Mouse (Mus musculus): ENCODE data around the gene Mrpl54.

Mrpl54 gene

DNA sequence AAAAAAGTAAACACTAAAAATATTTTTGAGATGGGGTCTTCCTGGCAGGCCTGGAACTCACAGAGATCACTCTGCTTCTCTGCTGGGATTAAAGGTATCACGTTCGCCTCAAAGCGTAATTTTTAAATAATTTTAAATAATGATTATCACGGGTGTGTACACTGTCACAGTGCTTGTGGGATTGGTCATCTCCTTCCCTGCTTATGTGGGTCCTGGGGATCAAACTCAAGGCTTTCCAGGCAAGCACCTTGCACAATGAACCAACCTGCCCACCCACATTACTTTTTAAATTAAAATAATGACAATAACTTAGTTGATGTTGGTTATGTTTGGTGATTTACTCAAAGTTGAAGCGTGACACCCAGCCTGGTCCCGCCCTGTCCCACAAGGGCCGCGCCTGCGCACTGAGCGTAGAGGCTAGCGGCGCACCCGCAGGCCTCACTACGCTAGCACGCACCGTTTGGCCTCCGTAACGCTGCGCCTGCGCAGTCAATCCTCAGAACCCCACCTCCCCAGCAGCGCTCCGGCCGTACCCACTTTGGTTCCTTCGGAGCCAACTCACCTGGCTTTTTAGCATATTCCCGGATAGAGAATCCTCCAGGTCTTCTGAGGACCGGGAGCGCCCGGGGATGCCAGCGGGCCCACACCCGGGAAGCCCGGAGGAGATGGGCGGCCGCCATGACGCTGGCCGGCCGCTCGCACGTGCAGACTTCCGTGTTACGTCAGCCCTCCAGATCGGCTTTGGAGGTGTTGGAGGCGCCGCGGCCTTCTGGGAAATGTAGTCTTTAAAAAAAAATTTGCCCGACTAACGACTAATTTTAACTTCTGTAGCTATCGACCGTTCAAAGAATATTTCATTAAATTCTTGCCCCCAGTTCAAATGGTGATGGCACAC, at the start of gene Mrpl54, which contains the start of gene Apba3:
Gene Mrpl54, minus strand, starts transcription at position 724 of the 895 bp plus-strand sequence.
Gene Apba3, plus strand, starts transcription at position 750 of the 895 bp plus-strand sequence.
- peak; percentile 95 to 96 for DNase-seq

DNA sequence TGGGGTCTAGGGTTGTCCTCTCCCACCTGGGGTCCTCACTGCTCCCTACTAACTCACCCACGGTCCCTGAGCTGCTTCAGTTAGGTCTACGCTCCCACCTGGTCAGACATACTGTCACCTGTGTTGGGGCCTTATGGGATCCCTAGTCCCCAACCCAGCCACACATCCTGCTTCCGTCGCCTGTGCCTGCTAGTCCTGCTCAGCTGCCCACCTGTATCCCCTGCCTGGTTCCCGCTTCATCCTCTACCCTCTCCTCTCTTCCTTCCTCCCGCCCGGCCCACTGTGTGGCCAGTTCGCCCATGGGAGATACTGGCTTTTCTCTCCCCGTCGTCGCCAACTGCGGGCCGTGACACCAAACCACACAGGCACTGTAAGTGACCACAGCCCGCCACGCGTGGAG, 48.9 kb upstream of the Mrpl54 start:
- DNase-seq = no peak

DNA sequence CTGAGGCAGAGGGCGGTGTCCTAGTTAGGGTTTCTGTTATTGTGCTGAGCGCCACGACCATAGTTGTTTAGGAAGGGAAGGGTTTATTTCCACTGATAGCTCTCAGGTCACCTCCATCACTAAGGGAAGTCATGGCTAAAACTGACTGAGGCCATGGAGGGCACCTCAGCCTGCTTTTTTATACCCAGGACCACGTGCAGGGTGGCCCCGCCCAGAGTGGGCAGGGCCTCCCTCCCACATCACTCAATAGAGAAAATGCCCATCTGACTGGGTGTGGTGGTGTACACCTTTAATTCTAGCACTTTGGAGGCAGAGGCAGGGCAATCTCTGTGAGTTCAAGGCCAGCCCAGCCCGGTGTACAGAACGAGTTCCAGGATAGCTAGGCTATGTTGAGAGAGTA, 47.5 kb upstream of the Mrpl54 start:
- DNase-seq = no peak

DNA sequence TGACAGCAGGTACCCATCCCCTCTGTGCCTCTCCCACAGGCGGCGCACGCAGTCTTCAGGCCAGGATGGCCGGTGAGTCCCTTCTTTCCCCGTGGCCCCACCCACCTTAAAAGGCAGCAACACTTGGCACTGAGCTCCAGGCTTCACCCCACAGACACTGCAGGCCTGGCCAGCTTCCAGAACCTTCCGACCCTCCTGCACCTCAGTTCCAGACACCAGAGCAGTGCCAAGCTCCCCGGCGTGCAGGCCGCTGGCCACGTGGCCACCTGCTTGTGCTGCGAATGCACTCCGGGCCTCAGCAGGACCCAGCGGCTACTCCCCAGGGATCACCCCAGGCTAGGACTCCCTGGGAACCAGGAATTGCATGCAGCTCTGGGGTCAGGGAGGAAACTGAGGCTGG, 46.8 kb upstream of the Mrpl54 start:
- DNase-seq = no peak

DNA sequence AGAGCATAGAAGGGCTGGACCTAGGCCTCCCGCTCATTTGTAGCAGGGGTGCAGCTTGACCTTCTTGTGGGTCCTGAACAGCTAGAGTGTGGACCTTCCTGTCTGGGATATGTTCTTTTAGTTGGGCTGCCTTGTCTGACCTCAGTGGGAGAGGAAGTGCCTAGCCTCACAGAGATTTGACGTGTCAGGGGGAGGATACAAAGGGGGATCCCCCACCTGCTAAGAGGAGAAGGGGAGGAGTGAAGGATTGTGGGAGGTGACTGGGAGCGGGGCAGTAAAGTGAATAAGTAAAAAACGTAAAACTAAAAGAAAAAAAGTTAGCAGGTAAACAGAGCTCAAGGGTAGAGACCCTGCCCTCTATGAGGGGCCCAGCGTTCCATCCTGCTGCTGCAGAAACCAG, 42.8 kb upstream of the Mrpl54 start:
- DNase-seq = no peak

DNA sequence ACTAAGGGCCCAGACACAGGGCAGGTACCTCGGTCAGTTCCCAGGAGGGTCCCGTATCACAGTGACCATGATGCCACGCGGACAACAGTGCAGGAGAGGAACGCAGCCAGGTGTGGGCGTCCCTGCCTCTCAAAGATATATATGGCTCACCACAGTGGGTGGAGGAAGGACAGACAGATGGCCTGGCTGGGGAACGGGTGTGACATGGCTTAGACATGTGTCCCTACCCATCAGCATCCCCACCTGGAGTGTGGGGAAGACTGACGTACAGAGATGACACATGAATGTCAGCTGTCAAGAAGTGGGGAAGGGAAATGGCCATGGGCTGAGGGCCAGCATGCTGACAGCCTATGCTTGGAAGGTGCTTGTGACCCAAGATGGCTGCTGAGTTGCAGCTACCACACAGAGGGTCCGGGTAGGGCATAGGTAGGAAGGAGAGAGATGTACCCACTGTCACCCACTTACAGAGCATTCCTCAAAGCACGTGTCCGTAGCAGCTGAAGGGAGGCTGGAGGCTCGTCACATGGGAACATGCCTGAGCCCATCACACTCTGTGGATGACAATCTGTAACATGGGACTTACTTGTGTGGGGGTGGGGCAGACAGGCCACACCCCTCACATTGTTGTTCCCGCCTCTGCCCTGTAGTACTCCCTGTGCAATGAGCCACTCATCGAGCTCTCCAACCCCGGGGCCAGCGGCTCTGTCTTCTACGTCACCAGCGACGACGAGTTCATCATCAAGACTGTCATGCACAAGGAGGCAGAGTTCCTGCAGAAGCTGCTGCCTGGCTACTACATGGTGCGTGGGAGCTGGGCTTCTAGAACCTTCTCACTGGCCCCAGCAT, 40.3 kb upstream of the Mrpl54 start:
- no peak for DNase-seq

DNA sequence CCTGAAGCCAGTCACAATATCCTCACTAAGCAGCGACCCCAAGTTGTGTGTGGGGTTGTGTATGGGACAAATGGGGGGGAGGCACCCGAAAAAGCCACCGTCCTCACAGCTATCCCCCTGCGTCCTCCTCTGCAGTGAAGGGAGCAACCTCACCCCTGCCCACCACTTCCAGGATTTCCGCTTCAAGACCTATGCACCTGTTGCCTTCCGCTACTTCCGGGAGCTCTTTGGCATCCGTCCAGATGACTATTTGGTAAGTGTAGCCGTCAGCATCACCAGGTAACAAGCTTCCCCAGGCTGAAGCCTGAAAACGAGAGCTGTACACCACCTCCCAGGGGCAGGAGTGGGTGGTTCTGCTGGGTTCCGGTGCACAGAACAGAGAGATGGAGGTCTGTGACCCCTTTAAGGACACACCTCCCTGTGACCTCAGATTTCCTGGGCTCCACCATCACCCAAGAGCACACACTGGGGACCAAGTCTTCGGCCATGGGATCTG, 39.5 kb upstream of the Mrpl54 start:
- DNase-seq = no peak

DNA sequence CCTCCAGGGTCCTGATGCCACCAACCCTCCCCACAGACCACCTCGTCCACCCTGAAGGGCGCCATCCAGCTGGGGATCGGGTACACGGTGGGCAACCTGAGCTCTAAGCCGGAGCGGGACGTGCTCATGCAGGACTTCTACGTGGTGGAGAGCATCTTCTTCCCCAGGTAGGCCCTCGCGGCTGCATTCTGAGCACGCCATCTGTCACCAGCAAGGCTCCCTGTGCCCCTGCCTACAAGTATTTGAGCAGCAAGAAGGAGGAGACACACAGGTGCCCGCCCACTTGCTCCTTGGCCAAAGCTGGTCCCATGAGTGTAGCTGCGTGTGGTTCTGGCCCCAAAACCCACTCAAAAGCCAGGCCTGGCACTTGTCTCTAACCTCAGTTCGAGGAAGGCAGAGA, 38.9 kb upstream of the Mrpl54 start:
- DNase-seq = no peak

DNA sequence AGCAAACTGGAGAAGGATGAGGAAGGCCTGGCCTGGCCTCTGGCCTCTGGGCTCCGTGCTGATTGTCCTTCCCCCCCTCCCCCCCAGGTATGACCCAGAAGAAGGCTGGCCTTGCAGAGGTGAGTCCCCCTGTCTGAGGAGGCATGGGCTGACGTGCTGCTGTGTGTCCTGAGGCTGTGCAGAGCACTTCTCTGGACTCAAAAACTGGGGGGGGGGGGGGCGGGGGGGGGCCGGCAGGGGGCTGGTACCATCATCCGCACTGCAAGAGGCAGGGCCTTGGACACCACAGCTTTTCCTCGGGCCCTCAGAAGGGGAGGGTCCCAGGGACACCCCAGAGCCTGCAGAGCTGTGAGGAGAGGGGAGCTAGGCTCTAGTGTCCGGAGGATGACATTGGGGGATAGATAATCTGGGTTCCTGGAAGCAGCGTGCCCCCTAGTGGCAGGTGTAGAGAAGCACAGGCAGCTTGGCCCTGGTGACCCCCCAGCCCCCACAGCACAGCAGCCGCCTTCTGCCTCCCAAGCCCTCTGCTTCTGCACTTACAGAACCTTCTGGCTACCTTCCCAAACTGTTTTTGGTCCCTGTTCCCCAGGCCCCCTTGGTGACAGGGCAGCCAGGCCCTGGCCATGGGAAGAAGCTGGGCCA, 38.0 kb upstream of the Mrpl54 start:
- peak; percentile 71 to 74 for DNase-seq

DNA sequence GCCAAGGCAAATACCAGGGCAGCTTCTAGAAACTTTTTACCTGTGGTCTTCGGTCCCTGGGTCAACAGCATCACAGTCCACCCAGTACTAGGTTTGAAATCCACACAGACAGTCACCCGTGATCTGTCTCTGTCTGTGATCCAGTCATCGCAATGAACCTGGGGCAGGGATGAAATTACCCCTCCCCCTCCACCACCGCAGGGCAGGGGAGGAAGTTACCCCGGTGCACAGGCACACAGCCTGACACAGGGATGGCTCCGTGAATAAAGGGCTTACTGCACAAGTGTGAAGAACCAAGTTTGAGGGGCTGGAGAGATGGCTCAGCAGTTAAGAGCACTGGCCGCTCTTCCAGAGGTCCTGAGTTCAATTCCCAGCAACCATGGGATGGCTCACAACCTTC, 37.0 kb upstream of the Mrpl54 start:
- DNase-seq = peak; percentile 65 to 75

DNA sequence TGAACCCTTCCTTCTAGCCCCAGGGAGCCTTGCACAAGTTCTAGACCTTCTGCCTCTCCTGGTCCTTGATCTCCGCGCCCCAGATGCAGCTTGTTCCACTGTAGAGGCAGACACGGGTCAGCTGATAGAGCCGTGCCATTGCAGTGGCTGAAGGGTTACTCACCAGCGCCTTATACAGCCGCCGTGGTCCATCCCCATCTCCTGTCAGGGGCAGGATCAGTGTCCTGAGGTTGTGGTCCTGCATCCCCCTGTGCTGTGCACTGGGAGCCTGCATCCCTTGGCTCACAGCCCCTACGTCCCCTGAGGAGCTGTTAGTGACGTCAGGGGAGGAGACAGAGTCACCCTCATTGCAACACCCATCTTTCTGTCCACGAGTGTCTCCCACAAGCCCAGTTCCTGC, 36.5 kb upstream of the Mrpl54 start:
- no peak for DNase-seq

DNA sequence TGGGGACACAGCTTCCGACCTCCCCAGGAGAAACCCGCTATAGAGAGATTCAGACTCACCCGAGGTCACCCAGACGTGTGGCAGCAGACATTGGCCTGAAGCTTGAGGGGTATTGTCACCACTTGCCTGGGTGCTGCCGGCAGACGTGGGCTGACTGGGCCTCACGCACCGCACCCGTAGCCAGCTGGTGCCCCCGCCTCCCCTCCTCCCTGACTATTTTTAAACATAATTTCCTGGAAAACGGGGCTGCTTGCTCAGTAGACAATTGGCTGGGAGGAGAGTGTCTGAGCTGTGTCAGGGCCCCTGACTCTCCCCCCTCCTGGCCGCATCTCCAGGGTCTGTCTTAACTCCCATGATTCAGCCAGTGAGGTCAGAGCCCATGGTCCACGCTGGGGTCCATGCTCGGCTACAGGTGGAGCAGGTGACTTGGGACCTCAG, 36.1 kb upstream of the Mrpl54 start:
- DNase-seq = peak in 1 of 2 experiments; percentile 56

DNA sequence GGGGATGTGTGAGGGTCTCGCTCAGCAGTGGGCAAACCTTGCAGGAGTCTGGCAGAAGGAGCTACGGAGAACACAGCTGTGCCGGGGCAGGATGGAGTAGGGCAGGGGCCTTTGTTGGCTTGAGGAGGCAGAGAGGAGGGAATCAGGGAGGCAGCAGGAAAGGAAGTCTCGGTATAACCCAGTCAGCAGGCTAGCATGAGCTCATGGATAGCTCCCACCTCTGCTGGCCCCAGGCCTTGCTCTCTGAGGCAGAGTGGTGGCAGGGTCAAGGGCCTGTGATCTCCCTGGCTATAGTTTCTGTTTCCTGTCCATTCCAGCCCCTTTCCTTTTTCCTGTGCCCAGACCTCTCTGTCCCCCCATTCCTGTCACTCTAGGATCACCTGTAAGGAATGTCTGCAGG, 35.6 kb upstream of the Mrpl54 start:
- no peak for DNase-seq

DNA sequence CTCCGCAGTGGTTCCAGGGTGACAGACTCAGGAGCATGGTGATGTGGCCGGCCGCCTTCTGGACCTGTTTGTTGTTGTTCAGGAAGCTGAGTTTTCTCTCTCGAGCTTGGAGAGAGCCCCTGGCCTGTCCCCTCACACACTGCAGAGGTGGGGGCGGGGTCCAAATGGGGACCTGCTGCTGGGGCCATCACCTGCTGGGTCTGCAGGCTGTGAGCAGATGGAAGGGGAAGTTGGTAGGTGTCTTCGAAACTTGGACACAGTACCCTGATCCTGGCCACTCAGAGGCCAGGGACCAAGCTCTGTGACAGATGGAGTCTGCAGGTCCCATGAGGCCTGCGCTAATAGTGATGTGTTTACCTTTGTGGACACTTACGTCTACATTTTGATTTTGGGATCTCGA, 34.6 kb upstream of the Mrpl54 start:
- no peak for DNase-seq

DNA sequence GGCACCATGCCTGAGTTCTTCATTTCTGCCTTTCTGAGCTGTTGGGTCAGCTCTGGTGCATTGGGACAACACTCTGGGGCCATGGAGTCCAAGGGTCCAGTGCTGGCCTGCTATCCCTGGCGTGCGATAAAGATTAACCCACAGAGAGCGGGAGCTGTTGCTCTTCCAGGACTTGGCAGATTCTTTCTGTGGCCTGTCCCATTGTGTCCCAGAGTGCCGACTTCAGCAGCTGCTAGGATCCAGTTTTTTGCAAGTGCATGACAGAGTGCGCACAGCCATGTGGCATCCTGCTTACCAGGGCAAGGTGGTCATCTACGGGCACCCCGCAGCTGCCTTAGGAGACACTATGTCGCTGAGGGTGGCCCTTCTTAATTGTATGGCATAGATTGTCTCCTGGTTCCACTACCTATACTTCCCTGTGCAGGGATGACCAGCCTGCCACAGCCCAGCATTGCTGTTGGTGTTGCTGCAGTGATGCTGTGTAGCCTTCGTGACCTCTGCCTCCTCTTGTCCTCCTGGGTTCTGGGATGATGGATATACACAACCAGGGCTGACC, 33.7 kb upstream of the Mrpl54 start:
- DNase-seq = no peak

DNA sequence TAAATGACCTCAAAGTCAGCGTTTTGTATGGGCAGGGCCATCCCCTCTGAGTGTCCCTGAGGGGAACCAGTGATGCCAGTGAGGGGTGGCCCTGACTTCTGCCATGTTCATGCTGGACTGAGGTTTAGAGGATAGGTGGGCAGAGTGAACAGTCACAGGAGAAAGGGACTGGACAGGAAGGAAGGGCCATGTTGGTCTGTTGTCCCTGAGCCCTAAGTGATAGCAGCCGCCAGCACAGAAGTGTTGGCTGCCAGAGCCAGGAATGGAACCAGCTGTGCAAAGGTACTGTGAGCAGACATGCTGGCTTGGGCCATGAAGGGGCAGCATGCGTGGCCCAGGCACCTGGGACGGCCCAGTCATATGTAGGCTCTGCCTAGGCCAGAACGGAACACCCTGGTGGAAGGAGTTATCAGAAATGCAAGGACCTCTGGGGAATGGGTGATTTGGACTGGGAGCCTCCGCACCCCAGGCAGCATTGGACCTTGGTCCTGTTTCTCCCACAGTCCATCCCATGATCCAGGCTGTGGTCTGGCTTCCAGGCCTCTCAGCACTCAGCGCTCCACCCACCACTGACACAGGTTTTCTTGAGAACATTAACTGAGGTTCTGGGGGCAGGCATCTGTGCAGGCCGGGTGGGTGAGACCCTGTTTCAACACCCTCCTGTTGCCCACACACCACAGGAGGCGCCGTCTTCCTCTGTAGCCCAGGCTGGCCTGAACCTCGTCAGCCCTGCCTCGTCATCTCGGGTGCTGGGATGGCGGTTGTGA, 33.0 kb upstream of the Mrpl54 start:
- DNase-seq = peak in 1 of 2 experiments; percentile 20

DNA sequence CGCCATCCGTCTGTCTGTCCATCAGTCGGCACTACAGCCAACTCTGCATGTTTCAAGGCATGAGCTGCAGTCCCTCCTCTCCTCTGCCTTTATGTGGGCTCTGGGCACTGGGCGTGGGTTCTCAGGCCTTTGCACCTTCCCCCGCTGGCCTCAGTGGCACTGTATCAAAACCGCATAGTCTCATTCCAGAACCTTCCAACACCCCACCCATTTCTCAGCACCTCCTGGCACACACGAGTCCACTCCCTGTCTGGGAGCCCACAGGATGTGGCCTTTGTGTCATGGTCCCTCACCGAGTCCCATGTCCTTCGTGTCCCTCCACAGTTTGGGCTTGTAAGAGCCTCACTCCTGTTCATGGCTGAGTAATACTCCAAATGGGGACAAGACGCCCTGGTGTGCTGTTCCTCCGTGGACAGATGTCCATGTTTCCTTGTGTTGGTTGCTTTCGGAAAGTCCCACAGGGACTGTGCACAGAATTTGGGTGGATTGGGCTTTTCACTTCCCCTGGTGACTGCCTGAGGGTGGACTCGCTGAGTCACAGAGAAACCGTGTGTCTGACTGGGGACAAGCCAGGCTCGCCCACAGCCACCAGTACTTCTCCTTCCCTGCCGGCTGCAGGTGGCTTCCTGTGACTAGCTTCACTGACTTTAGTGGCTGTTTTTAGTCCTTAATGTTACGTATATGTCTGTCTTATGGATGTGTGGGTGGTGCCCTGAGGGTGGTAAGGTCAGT, 31.8 kb upstream of the Mrpl54 start:
- peak; percentile 57 to 75 for DNase-seq

DNA sequence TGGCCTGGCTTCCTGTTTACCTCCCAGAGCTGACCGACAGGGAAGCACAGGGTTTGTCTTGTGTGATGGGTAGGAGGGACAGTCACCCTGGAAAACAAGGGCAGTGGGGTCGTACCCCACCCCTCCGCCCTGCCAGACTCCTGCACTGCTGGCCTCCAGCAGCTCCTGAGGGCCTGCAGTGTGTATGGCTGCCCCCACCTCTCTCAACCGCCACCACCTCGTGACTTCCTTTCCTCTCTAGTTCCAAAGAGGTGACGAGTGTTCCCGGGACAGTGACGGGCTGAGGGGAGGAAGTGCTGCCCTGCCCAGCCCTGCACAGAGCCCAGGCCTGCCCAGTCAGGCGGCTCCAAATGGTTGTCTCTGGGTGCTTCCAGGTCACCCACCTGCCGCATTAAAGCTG, 31.1 kb upstream of the Mrpl54 start:
- peak; percentile 78 to 85 for DNase-seq

DNA sequence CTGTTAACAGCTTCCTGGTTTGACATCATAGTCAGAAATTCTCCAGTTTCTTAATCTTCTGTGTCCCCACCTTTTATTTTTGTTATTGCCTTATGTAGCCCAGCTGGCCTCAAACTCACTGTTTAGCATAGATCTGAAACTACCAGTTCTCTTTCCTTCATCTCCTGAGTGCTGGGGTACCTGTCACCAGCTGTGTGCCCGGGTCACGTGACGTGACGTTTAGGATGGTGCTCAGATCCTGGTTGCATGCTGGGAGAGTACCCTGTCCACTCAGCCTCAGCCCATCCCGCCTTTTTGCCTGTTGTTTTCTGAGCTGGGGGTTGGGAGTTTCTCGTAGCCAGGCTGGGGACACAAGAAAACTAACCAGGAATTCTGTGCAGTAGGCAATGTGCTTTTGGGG, 30.5 kb upstream of the Mrpl54 start:
- DNase-seq = peak; percentile 68 to 80

DNA sequence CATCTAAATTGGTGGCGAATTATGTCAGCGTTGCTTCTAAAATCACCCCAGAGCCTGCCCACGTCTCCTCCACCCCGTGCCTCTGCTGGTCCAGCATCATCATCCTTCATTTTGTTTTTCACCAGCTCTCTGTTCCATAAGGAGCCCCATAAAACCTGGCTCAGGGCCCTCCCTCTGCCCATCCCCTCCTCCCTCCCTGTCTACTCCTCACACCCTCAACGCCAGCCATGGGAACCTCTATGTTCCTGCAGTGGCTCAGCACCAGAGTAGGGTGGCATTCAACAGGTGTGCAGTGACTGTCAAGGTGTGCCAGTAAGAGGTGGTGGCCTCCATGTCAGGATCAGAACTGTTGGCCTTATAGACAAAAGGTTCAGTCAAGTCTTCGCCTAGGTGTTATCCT, 28.5 kb upstream of the Mrpl54 start:
- no peak for DNase-seq

DNA sequence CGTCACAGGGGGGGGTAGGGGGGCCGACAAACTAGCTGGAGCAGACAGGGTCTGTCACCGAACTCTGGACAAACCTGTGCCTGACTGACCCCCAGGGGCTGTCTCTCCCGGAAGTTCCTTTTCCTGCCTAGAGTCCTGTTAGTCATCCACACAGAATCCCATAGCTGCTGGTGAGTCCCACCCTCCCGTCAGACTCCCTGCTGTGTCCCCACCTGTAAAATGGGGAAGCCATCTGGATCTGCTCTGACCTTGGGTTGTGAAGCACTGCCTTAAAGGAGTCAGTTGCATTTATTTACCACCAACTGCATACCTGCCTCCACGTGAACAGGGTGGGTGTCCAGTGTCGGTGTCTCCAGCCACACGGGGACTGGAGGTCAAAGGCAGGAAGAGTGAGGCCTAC, 27.7 kb upstream of the Mrpl54 start:
- no peak for DNase-seq
